Mouse (Mus musculus) spleen, postnatal 10 days (tissue): Measurements from ENCODE around the gene Atp5d.

Experiments
- DNase-seq, 2 experiments: peaks; one replicate each; pipeline ENCODE4 v3.0.0; 2021 to 2022; ENCODE audit warnings: low spot score in 2 of 2

Gene Atp5d

GRCm38 (mm10) chr10:80116927-80117691, 21.3 kb upstream of the Atp5d start:
- DNase-seq = peak; percentile 65 to 67

- no peak for DNase-seq
Measured at GRCm38 (mm10) chr10:80117736-80118135, 20.7 kb upstream of the Atp5d start.

GRCm38 (mm10) chr10:80118552-80118951, 19.9 kb upstream of the Atp5d start:
- no peak for DNase-seq

GRCm38 (mm10) chr10:80120146-80120545, 18.3 kb upstream of the Atp5d start:
- DNase-seq = no peak

- no peak for DNase-seq
Measured at GRCm38 (mm10) chr10:80121639-80122038, 16.8 kb upstream of the Atp5d start.

- peak; percentile 54 to 59 for DNase-seq
Measured at GRCm38 (mm10) chr10:80123932-80124562, 14.4 kb upstream of the Atp5d start.

GRCm38 (mm10) chr10:80127920-80128319, 10.5 kb upstream of the Atp5d start:
- no peak for DNase-seq

- DNase-seq = no peak
Measured at GRCm38 (mm10) chr10:80129846-80130245, 8.6 kb upstream of the Atp5d start.

GRCm38 (mm10) chr10:80130403-80131031, 7.9 kb upstream of the Atp5d start:
- no peak for DNase-seq

- DNase-seq = no peak
Measured at GRCm38 (mm10) chr10:80131316-80131951, 7.0 kb upstream of the Atp5d start.

GRCm38 (mm10) chr10:80131952-80132350, 6.5 kb upstream of the Atp5d start:
- no peak for DNase-seq

GRCm38 (mm10) chr10:80133226-80133849, 5.1 kb upstream of the Atp5d start:
- DNase-seq = no peak

- no peak for DNase-seq
Measured at GRCm38 (mm10) chr10:80134421-80134820, 4.0 kb upstream of the Atp5d start.

- no peak for DNase-seq
Measured at GRCm38 (mm10) chr10:80135161-80135560, 3.3 kb upstream of the Atp5d start.

GRCm38 (mm10) chr10:80135641-80136040, 2.8 kb upstream of the Atp5d start:
- no peak for DNase-seq

GRCm38 (mm10) chr10:80136179-80136951, 2.1 kb upstream of the Atp5d start:
- DNase-seq = no peak

- DNase-seq = peak in 1 of 2 experiments; percentile 49
Measured at GRCm38 (mm10) chr10:80136952-80137625, 1.3 kb upstream of the Atp5d start.

- DNase-seq = no peak
Measured at GRCm38 (mm10) chr10:80137626-80138552, 543 bp upstream of the Atp5d start.

GRCm38 (mm10) chr10:80139439-80139775, 975 bp downstream of the Atp5d start:
- DNase-seq = no peak
